Mouse (Mus musculus) G1E-ER4 (cell line): Measurements from ENCODE around the gene Htra2. TPM values are rescaled to one million over a fixed set of nuclear protein-coding genes. Genes with fewer than 3 reads are reported as not detected.

ENCODE experiments used
- GATA1 ChIP-seq: IDR thresholded peaks from one replicate; pipeline ENCODE4 v1.8.0; 2012; ENCODE audit warnings: low read length, inconsistent platforms
- polyA plus RNA-seq: library from polyadenylated mRNA; stranded (reverse); fragments of >175 nt; gene quantifications from 2 replicates; pipeline ENCODE4 v1.2.3, GENCODE M21; 2012

The Htra2 gene
- polyA plus RNA-seq, 1 experiment, result 110 TPM

DNA sequence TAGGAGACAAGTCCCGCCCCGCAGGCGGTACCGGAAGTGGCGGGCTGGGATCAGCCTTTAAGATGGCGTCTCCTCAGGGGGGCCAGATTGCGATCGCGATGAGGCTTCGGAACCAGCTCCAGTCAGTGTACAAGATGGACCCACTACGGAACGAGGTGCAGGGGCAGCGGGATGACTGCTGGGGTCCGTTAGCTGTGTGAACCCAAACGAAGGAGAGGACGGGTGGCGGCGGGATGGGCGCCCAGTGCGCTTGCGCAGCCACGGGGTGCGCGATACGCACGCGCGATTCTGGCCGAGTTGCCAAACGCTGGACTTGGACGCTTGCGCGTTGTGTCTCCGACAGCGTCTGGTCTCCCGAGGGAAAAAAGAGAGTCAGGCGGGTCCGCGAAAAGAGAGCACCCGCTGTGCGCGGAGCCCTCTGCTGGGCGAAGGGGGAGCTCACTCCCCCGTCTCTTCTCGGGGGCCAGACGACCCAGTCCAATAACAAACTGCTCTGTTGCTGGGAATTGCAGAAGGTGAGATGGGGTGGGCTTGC, 23.3 kb upstream of the Htra2 start:
- no peak for TF ChIP-seq GATA1

DNA sequence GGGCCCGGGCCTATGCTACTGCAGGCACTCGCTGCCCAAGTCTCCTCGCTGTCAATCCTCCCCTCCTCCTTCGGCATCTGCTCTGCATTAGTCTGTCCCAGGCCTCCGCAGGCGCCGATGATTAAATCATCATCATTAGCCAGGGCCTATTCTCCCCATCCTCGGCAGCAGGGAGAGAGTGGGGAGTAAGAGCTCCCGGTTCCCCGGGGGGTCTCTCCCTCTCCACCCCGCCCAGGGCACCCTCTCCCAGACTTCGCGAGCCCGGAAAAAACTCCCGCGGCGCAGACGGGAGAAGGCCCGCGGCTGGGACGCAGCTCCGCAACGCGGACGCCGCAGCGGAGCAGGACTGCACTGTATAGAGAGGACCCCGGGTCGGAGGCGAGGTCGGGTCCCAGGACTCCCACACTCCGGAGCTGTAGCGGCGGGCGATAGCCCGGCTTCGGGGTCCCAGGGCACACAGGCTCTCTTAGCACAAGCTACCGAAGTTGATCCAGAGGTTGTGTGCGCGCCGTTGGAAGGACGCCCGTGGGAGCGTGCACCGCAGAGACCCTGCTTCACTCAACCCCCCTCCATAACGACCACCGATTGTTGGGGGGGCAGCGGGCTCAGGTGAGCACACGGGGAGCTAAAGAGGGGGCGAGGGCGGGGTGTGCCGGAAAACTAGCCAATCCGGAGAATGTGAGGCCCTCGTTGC, 22.7 kb upstream of the Htra2 start, which contains the start of gene Pcgf1:
Gene Pcgf1 (plus strand): TSS at position 240 of the 694 bp plus-strand sequence.
- TF ChIP-seq GATA1, result no peak

DNA sequence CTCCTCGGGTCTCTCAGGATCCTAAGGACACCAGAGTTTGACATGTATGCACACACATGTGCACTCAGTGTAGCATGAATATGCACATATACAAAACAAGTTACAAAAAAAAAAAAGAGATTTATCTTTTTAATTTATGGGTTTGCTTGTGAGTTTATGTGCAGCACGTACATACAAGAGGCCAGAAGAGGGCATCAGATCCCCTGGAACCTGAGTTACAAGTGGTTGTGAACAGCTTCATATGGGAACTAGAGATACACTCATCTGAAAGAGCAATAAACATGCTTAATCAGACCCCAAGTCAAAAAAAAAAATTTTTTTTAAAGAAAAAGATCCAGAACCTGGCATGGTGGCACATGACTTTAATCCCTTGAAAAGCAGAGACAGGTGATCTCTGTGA, 19.9 kb upstream of the Htra2 start:
- no peak for TF ChIP-seq GATA1

DNA sequence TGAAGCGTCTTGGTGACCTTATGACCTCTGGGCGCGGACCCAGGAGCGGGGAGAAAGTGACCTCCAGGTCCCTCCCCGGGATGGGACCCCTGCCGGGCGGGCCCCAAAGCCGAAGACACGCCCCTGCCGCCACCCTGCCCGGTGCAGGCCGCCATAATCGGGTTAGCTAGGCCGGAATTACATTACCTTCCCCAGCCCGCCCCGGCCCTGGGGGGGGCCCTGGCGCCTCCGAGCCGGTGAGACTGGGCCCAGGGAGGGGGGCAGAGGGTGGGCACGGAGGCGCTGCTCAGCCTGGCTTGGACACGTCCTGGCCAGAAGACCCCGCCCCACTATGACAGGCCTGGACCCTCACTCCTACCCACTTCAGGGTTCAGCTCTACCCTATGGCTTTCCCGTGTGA, 16.1 kb upstream of the Htra2 start:
- no peak for TF ChIP-seq GATA1

DNA sequence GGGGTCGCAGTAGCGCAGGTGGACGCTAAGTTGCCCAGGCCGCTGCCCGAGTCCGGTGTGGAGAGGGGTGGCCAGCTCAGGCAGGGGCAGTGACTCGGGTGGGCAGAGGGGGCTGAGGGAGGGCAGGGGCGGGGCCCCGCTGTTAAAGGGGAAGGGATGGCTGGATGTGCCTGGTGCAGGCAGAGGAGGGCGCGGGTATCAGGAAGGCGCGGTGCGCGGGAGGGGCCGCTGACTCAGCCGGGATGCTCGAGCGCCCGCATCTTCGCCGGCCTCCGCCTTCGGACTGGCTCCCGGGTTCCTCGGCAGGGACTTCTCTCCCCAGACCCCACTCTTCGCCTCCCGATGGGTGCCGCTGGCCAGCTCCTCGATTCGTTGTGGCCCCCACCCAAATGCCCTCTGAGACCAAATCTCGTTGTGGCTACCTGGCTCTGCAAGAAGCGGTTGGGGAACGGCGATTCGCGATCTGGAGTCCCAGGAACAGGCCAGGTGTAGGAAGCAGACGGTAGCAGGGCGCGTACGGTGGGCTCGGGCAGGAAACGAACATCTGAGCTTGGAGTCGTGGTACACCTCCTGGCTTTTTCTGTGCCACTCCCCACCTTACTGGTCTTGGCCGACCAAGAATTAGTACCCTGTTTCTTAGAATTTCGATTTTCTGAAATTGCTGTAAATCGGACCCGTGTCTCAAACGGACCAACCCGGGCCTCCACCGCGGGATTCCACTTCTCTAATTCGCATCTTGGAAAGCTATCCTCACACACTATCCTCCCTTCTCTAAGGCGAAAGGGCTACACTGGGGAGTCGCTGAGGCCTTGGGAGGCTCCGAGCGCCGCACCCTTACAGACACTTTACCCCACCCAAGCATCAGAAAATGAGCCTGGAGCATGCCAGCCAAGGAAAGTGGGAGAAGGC, 15.5 kb upstream of the Htra2 start:
- TF ChIP-seq GATA1, result no peak

DNA sequence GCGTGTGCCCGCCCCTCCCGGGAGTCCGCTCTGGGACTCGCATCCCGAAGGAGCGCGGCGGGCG, 15.0 kb upstream of the Htra2 start, which contains the start of gene Tlx2:
Gene Tlx2 (minus strand): TSS at position 47 of the 64 bp plus-strand sequence.
- TF ChIP-seq GATA1, result no peak

DNA sequence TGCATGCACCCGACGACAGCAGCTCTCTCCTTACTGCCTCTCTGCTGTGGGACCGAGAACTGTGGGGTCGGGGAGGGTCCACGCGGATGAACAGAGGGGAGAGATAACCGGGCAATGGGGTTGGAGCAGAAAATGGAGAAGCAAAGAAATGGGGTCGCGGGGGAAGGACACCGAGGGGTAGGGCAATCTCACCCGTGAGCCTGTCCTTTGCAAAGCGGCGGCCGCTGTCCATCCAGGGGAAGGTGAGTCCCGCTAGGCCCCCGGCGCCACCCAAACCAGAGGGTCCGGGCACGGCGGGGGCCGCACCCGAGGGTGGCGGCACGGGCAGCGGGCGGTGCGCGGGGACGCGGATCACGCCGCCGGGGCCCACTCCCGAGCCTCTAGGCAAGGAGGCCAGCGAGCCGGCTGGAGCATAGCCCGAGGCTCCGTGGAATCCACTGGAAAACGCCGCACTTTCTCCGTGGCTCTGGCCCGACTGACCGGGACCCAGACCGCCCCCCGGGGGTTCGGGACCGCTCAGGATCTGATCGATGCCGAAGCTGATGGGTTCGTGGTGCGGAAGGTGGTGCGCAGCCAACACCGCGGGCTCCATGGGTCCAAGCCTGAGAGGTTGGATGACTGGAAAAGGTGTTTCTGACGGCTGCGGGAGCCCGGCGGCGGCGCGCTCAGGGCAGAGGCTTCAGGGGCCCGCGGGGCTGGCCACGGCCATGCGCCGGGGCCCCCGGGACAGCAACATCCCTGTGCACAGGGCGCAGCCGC, 14.6 kb upstream of the Htra2 start:
- no peak for TF ChIP-seq GATA1

DNA sequence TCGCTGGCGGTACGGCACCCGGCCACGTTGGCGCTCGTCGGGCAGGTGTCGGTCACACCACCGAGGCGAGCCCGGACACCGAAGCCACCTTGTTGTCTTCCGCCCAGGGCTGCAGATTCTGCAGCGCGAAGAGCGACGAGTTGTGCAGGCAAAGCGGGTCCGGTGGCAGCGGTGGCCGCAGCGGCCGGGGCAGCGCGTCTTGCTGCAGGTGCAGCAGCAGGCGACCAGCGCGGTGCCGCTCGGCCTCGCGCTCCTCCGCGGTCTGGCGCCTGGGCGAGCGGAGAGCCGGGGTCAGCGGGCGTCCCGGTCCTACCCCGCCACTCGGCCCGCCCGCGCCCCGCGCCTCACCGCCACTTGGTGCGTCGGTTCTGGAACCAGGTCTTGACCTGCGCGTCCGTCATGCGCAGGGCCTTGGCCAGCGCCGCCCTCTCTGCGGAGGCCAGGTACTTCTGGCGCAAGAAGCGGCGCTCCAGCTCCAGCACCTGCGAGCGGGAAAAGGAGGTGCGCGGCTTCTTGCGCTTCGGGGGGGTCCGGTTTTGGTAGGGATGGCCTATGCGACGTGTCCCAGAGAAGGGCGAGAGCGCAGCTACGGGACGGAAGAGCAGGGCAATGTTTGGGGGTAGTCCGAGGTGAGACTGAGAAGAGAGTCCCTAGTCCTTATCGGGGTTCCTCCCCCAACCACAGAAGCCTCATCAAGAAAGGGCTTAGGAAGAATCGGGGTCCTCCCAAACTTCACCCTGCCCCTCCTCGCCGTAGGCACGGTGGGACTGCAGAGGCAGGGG, 13.8 kb upstream of the Htra2 start:
- no peak for TF ChIP-seq GATA1

DNA sequence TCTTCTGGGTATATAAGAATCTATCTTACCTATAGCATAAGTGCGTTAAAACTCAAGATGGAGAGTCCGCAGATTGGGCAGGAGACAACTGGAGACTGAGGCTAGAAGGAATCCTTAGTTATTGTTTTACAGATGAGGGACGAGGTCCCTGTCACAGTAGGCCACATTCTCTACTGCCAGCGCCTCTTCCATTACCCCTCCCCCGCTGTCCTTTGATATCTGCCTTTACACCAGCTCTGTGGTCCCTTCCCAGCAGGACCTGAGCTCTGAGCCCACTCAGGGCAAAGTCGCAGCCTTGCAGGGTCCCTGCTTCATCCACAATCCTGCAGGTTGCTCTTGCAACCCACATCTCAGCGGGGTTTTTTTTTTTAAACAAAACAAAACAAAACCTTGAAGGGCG, 13.1 kb upstream of the Htra2 start:
- TF ChIP-seq GATA1, result no peak

DNA sequence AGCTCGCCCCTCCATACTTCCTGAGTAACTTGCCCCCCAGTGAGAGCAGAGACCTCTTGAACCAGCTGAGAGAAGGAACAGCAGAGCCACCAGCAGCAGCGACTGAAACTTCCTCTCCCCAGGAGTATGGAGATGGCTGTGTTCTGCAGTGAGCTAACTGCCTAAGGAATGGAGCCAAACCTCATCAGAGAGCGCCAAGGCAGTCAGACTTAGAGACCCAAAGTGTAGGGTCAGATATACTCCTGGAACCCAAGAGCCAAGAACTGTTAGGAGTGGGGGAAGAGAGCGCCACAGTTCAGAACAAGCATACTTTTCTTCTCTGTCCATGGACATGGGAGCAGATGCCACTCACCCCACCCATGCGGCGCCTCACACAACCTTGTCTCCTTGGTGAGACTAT, 11.4 kb upstream of the Htra2 start:
- no peak for TF ChIP-seq GATA1

DNA sequence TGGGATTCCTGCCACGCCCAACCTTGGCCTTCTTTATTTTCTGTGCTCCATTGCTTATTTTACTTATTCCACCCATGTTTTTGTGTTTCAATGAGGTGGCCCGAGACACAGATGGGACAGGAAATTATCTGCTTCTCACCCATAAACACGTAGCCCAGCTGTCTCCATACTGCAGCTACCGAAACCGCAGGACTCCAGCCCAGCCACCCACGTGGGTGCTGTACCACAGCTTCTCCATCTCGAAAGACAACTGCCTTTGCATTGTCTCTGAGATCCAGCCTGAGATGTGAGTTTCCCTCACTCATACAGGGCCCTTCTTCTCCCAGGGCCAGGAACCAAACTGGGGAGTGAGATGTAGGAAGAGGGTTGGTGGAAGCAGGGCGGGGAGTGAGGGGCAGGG, 10.9 kb upstream of the Htra2 start:
- TF ChIP-seq GATA1, result no peak

DNA sequence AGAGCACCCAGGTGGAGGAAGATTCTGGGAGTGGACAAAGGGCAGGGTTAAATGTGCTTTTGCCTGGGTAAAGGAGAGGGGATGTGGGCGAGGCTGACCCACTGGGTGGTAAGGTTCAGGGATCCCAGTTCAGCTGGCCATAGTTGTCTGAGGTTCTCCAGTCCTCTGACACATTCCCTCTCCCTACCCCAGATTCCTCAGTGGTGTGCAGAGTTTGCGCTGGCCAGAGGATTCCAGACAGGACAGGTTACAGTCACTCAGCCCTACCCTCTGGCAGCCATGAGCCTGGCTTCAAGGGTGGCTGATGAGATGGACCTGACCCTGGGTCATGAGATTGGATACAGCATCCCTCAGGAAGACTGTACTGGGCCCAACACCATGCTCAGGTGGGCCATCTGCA, 3.7 kb upstream of the Htra2 start:
- no peak for TF ChIP-seq GATA1

DNA sequence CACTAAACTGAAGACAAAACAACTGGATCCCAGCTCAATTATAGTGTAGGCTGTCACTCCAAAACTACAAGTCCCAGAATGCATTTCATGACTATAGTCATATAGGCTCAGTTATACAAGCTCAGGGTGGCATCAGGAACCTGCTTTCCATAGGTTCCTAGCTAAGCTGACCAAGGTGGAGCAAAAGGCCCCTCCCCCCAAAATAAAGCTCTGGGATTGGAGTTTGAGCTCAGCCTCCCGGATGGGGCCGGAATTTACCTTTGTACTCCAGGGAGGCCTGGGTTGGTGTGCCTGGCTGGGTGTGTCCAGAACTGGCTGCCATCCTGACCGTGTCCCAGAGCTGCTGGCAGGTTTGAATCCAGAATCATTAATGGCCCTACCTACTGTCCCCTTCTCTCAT, 2.7 kb upstream of the Htra2 start, which contains the start of gene Dqx1:
Gene Dqx1 (plus strand): TSS at position 55 of the 400 bp plus-strand sequence.
- TF ChIP-seq GATA1, result no peak

DNA sequence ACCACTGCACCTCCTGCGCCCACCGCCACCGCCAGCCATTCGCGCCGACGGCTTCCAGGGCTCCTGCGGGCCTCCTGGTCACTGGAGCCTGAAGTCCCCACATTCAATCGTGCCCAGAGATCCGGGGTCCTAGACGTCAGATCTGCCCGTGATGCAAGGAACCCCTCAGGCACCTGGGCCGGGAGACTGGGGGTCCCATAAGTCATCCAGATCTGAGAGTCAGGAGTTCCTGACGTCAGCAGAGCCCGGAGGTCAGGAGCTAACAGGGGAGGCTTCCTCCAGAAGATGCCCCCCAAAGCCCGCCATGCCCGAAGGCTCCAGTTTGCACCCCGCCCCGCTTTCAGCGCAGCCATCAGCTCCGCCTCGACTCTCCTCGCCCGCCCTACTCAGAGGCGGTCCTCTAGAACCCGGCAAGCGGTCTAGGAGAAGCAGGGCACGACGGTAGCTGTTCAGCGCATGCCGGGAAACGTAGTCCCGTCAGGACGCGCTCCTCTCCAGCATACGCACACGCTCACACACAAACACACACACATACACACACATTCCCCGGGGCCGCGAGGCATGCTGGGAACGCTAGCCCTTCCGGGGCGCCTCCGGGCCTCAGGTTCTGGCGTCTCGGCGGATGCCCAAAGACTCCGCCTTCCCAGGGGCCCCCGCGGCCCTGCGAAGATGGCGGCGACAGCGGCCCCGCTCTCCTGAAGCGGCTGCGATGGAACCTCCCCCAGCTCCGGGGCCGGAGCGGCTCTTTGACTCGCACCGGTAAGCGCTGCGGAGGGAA, 810 bp downstream of the Htra2 start, which contains the start of gene Aup1:
Gene Aup1 (plus strand): TSS at position 448 of the 778 bp plus-strand sequence.
- no peak for TF ChIP-seq GATA1
